Mouse (Mus musculus): ENCODE measurements around the gene Castor1. TPM values are rescaled to one million over a fixed set of nuclear protein-coding genes. Genes with fewer than 3 reads are reported as not detected.

Castor1 gene
- polyA plus RNA-seq, 1 experiment = 19.8 TPM

GRCm38 (mm10) chr11:4206563-4206962 is 11.5 kb upstream of the Castor1 start:
- no peak for DNase-seq (ENCODE audit: low spot score)

- no peak for DNase-seq (ENCODE audit: low spot score)
Observed at GRCm38 (mm10) chr11:4207655-4208054, 10.4 kb upstream of the Castor1 start.

DNA sequence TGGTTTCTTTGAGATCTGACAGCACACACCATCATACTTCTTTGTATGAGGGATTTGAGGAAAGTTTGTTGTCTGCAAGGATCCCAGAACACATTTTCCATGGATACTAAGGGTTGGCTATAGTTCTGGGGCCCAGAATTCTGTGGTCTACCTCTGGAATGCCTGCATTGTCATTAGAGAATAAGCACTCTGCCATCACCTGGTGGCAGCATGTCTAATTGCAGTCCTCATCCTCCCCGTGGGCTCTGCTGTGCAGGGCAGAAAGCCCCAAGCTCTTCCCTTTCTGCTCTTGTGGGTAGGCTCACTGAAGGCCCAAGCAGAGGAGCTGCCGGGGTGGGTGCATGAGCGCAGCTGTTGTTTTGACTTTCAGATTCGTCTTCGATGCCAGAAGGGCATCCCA is 8.5 kb upstream of the Castor1 start:
- no peak for DNase-seq (ENCODE audit: low spot score)

- DNase-seq (ENCODE audit: low spot score) = no peak
Observed at GRCm38 (mm10) chr11:4210786-4211185, 7.2 kb upstream of the Castor1 start.

GRCm38 (mm10) chr11:4213107-4213506 is 4.9 kb upstream of the Castor1 start:
- peak; percentile 19 for DNase-seq (ENCODE audit: low spot score)

DNA sequence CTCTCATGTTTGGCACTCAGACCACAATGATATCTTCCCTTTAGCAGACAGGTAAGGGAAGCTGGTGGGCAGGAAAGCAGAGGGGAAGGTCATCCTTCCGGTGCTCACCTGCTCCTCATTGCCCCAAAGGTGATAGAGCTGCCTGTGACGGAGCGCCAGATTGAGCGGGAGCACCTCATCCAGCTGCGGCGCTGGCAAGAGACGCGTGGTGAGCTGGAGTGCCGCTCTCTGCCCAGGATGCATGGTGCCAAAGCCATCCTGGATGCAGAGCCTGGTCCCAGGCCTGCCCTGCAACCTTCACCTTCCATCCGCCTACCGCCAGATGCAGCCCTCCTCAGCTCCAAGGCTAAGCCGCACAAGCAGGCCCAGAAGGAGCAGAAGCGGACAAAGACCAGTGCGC is 3.5 kb upstream of the Castor1 start:
- no peak for DNase-seq (ENCODE audit: low spot score)

DNA sequence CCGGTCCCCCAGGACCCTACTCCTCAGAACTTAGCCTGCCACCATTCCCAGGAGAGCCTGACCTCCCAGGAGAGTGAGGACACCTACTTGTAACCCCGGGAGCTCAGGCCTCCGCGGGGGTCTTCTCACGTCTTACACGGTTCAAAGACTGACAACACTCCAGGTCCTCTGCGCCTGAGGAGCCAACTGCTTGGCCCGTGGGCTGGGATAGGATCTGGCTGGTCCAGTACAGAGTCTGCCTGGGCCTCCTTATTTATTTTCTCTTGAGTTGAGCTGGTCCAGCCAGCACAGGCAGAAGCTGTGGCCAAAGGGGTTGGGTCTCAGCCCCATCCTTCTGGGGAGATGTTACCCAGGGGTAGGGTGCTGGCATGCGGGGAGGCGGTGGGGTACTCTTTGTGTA is 3.0 kb upstream of the Castor1 start:
- DNase-seq (ENCODE audit: low spot score) = no peak

DNA sequence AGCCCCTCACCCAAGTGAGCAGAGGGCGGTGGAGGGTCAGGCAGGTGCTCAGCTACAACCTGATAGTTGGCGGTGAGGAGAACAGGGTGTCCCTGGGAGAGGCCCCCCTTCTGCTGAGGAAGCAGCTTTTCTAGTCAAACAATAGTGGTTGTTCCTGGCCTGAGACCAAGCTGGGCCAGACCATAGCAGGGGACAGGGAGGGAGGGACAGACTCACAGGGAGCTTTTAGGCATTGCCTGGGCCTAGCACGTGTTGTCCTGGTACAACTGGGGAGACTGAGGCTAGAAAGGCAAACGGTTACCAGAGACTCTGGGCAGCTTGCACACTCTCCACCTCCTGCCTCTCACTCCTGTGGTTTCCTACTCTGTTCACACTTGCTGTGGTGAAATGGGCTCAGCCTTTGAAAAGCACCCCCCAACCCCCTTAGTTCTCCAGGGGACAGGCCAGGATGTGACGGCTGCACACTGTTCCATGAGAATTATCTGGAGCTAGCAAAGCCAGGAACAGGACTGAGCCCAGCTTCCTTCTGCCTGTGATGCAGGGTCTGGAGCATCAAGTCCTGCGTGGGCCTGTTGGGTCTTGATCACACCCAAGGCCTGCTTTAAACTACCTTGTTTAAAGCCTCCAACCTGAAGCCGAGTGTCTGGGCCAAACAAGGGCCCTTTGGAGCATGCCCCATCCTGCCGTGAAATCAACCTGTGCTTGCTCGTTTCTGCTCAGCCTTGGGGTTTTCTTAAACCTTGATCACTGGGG is 1.6 kb upstream of the Castor1 start:
- no peak for DNase-seq (ENCODE audit: low spot score)

GRCm38 (mm10) chr11:4218637-4219036 is 612 bp downstream of the Castor1 start:
- DNase-seq (ENCODE audit: low spot score) = no peak

- no peak for DNase-seq (ENCODE audit: low spot score)
Observed at GRCm38 (mm10) chr11:4219317-4219751, 1.3 kb downstream of the Castor1 start.

GRCm38 (mm10) chr11:4219908-4220307 is 1.9 kb downstream of the Castor1 start:
- DNase-seq (ENCODE audit: low spot score) = no peak

DNA sequence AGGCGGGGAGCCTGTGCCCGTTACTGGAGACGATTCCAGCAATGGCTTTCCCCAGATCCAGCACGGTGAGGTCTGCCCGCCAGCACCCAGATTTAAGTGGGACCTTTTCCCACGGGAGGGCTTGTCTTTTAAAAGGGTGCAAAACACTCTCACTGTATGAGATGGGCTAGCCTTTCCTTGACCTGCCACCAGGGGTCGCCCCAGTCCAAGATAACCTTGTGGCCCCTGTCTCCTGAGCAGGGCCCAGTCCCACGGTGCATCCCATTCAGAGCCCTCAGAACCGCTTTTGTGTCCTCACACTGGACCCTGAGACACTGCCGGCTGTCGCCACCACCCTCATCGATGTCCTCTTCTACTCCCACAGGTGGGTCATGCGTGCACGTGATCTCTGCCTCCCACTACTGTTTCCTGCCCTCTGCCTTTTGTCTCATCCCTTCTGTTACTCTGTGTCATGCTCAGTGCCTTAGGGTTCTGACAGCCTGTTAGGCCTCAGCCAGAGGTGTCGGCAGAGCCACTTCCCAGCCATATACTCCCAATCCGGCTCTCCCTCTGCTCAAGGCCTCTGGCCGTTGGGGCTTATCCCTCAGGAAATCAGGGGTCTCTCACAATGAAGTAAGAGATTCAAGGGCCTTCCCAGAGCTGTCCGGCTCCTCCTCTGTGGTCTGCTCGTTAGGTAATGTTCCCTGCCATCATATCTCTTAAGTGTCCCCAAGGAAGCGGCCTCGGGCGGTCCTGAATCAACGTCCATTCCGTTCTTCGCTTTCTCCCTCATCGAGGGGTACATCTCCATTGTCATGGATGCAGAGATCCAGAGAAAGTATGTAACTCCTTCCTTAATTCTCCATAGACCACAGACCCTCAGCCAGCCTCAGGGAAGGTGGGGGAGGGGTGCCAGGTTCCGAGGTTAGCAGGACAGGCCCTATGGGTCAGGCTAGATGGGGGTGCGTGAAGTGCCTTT is 2.7 kb downstream of the Castor1 start:
- DNase-seq (ENCODE audit: low spot score) = peak; percentile 71

DNA sequence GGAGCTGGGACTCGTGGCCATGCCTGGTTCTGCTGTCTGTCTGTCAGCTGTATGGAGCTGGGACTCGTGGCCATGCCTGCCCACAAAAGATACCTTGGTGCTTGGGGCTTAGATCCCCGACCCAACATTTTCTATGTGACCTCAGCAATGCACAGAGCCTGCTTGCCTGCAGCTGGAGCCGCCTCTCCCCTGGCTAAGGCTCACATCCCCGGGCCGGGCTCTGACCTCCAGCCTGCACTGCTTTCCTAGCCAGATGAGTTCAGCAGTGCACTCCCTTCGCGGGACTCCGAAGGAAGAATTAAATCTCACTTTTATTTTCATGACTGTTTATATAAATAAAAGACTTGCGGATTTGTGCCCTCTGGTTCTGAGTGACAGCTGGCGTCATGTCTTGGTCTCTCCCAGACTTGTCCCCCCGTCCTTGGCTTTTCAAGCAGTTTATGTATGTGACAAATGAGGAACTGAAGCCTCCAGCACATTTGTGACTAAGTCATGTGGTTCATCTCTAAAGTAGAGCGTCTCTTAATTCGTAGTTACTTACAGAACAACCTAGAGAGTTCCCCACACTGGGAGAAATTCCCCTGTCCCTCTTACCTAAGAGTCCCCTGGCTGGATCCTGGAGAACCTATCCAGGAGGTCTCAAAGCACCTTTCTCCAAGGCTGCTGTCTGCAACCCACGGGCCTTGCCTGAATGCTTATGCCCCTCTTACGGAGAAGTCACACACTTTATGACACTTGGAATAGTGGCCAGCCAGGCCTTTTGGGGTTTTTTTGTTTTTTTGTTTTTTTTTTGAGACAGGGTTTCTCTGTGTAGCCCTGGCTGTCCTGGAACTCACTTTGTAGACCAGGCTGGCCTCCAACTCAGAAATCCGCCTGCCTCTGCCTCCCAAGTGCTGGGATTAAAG is 4.3 kb downstream of the Castor1 start:
- DNase-seq (ENCODE audit: low spot score) = no peak

DNA sequence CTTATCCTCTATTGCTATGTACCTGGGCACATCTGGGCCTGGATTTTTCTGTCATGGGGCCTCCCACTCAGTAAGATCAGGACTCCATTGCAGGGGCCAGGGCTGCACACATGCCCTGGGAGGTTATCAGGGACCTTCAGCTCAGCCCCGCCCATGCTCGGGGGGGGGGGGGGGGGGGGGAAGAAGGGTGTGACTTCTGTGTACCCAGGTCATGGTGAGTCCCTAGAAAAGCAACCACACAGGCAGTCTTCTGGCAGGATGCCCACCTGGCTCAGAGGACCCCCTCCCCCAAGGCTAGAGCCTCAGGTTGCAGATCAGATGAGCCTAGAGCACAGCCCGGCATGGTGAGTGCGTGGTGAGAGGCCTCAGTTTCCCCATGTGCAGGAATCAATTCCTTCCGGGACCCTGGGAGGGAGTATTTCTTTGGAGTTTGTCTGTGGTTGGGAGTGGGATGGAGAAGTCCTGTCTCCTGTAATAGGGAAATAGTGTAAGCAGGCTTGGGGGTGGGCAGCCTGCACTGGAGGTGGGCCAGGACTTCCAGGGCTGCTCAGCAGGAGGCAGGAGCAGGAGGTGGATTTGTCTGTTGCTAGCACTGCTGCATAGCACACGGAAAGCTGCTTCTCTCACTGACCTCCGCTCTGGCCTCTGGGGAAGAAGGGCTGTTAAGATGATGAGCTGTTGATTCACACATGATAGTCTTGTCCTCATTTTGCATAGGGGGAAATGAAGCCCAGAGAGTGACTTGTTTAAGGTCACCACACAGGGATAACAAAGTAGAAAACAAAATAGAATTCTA is 5.6 kb downstream of the Castor1 start:
- DNase-seq (ENCODE audit: low spot score) = no peak

- DNase-seq (ENCODE audit: low spot score) = no peak
Observed at GRCm38 (mm10) chr11:4224223-4224622, 6.2 kb downstream of the Castor1 start.

DNA sequence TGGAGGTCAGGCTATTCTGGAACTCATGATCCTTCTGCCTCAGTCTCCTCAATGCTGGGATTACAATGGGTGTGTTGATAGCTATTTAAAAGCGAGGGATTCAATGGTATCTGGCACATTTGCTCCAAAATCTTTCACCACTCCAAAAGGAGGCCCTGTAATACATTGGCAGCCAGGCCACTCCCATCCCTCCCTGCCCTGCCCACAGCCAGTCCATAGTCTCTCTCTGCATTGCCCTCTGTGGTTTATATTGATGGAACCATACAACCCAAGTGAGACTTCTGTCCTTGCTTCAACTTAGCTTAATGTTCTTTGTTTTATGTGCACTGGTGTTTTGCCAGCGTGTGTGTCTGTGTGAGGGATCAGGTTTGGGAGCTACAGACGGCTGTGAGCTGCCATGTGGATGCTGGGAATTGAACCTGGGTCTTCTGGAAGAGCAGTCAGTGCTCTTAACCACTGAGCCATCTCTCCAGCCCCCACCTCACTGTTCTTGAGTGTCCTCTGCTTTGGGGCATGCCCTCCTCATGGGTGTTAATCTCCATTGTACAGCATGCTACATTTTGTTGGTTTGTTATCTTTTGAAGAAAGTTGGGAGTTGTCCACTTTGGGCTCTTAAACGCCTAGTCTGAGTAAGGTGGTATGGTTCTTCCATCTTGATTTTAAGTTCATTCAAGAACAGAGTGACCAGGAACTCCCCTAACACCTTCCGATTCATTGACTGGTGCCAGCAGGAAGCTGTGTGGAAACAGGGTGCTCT is 8.7 kb downstream of the Castor1 start:
- no peak for DNase-seq (ENCODE audit: low spot score)

- DNase-seq (ENCODE audit: low spot score) = no peak
Observed at GRCm38 (mm10) chr11:4228463-4228862, 10.4 kb downstream of the Castor1 start.

DNA sequence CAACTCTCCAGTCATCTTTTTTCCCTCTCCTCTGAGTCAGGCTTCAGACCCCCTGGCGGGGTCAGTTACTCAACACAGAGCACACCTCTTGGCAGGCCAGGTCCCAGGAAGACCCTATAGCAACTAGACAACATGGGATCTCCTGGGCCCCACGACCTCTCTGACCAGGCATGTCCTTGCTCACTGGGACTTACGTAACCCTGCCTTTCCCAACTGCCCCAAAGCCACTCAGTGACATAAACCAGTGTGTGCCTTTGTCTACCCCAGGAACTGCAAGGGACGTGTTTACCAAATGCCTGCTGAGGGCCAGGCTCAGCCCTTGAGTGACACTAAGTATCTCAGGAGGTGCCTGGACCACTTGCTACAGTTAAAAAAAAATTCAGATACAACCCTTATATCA is 11.8 kb downstream of the Castor1 start:
- no peak for DNase-seq (ENCODE audit: low spot score)

GRCm38 (mm10) chr11:4231435-4231834 is 13.4 kb downstream of the Castor1 start:
- no peak for DNase-seq (ENCODE audit: low spot score)

- no peak for DNase-seq (ENCODE audit: low spot score)
Observed at GRCm38 (mm10) chr11:4232644-4233043, 14.6 kb downstream of the Castor1 start.
